9 mouse cellular contexts compared by ENCODE assay signal in genomic region chr14:27560434-27560833, GRCm38 (mm10). TPM values are rescaled to one million over a fixed set of nuclear protein-coding genes. Genes with fewer than 3 reads are reported as not detected.
DNase-seq lines count a peak whose midpoint lies in the region; ATAC-seq and TF ChIP-seq lines count a peak whose summit lies in the region.
"Had no signal": no experiment of that assay in that cellular context is flagged by ENCODE, and none has a peak within 500 bp of the region (broad histone marks: within the 10 kb centered on the region; RNA-seq: fewer than 3 reads in every experiment).

No protein-coding gene starts in this region.

- H3K4me1 ChIP-seq in heart, embryonic 10.5 days = no peaks in the 10 kb centered on the region
- H3K4me1 ChIP-seq in midbrain, postnatal 0 days (ENCODE audit: insufficient read depth, low read length) = no peaks in the 10 kb centered on the region
- H3K4me1 ChIP-seq in stomach, postnatal 0 days (replicated peaks; ENCODE audit: control insufficient read depth, insufficient read depth) = no peaks in the 10 kb centered on the region
- H3K4me1 ChIP-seq: midbrain, embryonic 12.5 days had no signal

- no peaks in the 10 kb centered on the region for H3K9me3 ChIP-seq in heart, embryonic 10.5 days
- no peaks in the 10 kb centered on the region for H3K9me3 ChIP-seq in midbrain, postnatal 0 days (ENCODE audit: low read length)
- no peaks in the 10 kb centered on the region for H3K9me3 ChIP-seq in stomach, postnatal 0 days (ENCODE audit: control insufficient read depth, low read length)
- H3K9me3 ChIP-seq: midbrain, embryonic 12.5 days had no signal

- no peak overlapping the region for H3K27ac ChIP-seq in heart, embryonic 10.5 days
- H3K27ac ChIP-seq in midbrain, postnatal 0 days (ENCODE audit: low read depth, low read length) = no peak overlapping the region
- H3K27ac ChIP-seq in stomach, postnatal 0 days (replicated peaks) = no peak overlapping the region
- H3K27ac ChIP-seq: midbrain, embryonic 12.5 days had no signal

- no peak for ATAC-seq in Patski
- no peak for ATAC-seq in midbrain, postnatal 0 days (ENCODE audit: low FRiP score)
- ATAC-seq in stomach, postnatal 0 days (ENCODE audit: low FRiP score, low TSS enrichment) = peak; percentile 32; the same call in 1 of the 2 replicates

- peak; percentile 75 for DNase-seq in heart, embryonic 10.5 days (ENCODE audit: low spot score)
- DNase-seq in heart, postnatal 25 days (ENCODE audit: low spot score) = no peak
- DNase-seq in Patski (ENCODE audit: low read depth, low spot score) = peak; percentile 39
- peak; percentile 62 for DNase-seq in cerebellum, adult 9-10 months
- peak; percentile 1 for DNase-seq in gonadal fat pad, adult 2 months (ENCODE audit: low read depth)
- DNase-seq in layer of hippocampus, postnatal 25 days (ENCODE audit: extremely low spot score in 1 of 2, low spot score in 1 of 2) = peak; percentile 43 to 75
- DNase-seq in midbrain, postnatal 0 days (ENCODE audit: low spot score) = peak; percentile 47
- peak; percentile 69 for DNase-seq in stomach, postnatal 0 days (ENCODE audit: low spot score)

- H3K9ac ChIP-seq in midbrain, postnatal 0 days (replicated peaks; ENCODE audit: low read length, poor library complexity, severe bottlenecking) = no peak overlapping the region
- H3K9ac ChIP-seq in stomach, postnatal 0 days (ENCODE audit: low read length) = no peak overlapping the region
- H3K9ac ChIP-seq: midbrain, embryonic 12.5 days had no signal

- no peaks in the 10 kb centered on the region for H3K27me3 ChIP-seq in heart, embryonic 10.5 days (ENCODE audit: insufficient read depth, poor library complexity, severe bottlenecking)
- no peaks in the 10 kb centered on the region for H3K27me3 ChIP-seq in Patski
- no peaks in the 10 kb centered on the region for H3K27me3 ChIP-seq in midbrain, postnatal 0 days (ENCODE audit: insufficient read depth, low read length)
- H3K27me3 ChIP-seq in stomach, postnatal 0 days (ENCODE audit: control insufficient read depth, insufficient read depth, low read length) = no peaks in the 10 kb centered on the region
- H3K27me3 ChIP-seq: midbrain, embryonic 12.5 days had no signal

- CTCF ChIA-PET in Patski (lab: Charles Lee) = interaction anchor here (0.6 to 1.5 kb wide), 6 partner anchors 39 to 373 kb away, joined by 3 to 7 read pairs (median 3); partner anchors contain the start of gene Ccdc66

- no peak overlapping the region for H3K4me3 ChIP-seq in heart, embryonic 10.5 days
- H3K4me3 ChIP-seq in midbrain, postnatal 0 days (ENCODE audit: low read depth, low read length) = no peak overlapping the region
- no peak overlapping the region for H3K4me3 ChIP-seq in stomach, postnatal 0 days (ENCODE audit: low read depth, low read length)
- H3K4me3 ChIP-seq: midbrain, embryonic 12.5 days had no signal

- 51% methylated on average over 4 of the region's 4 CpGs for WGBS in heart, embryonic 10.5 days
- 46% methylated on average over 4 of the region's 4 CpGs for WGBS in midbrain, postnatal 0 days
- WGBS in stomach, postnatal 0 days = 40% methylated on average over 4 of the region's 4 CpGs

- peak; percentile 75 for TF ChIP-seq CTCF in Patski (IDR thresholded peaks at IDR 0.05)
- peak; percentile 64 for TF ChIP-seq CTCF in midbrain, postnatal 0 days (IDR thresholded peaks at IDR 0.05)
- TF ChIP-seq CTCF in stomach, postnatal 0 days (IDR thresholded peaks at IDR 0.05; ENCODE audit: low read depth) = peak; percentile 79

- POLR2A ChIA-PET in Patski (lab: Charles Lee) = no interaction called here

- TF ChIP-seq EP300 in stomach, postnatal 0 days (optimal IDR thresholded peaks at IDR 0.05) = no peak

- in situ Hi-C loops in Patski (cut with MboI; ENCODE audit: low pct_unique_long_range_greater_than_20kb) = loop anchor here (25.0 kb wide), 1 partner anchor 373 kb away; no protein-coding TSS in a partner anchor

- no peak overlapping the region for H3K4me2 ChIP-seq in midbrain, postnatal 0 days (ENCODE audit: low read depth, low read length, poor library complexity, severe bottlenecking)
- no peak overlapping the region for H3K4me2 ChIP-seq in stomach, postnatal 0 days (replicated peaks; ENCODE audit: low read depth)
- H3K4me2 ChIP-seq: midbrain, embryonic 12.5 days had no signal

- no peaks in the 10 kb centered on the region for H3K36me3 ChIP-seq in heart, embryonic 10.5 days
- no peaks in the 10 kb centered on the region for H3K36me3 ChIP-seq in midbrain, postnatal 0 days (ENCODE audit: insufficient read depth, low read length)
- H3K36me3 ChIP-seq in stomach, postnatal 0 days (ENCODE audit: control insufficient read depth, insufficient read depth, low read length) = no peaks in the 10 kb centered on the region
- H3K36me3 ChIP-seq: midbrain, embryonic 12.5 days had no signal

- intact Hi-C loops in heart, postnatal 25 days (cut with DNase I) = loop anchor here (5.0 kb wide), 1 partner anchor 373 kb away; no protein-coding TSS in a partner anchor

RNA-seq across cellular contexts. Expression of gene Ccdc66, which starts 52.2 kb away (rescaled TPM):
- 9.2 and 13.5 TPM in 2 replicates for polyA plus RNA-seq in heart, embryonic 10.5 days (2016; fragmentation: Nextera tagmentation; extraction: Ambion mirVana)
- total RNA-seq in heart, postnatal 25 days (2021) = 1 to 10 TPM; 9.6 TPM
- 19.8 TPM for polyA plus RNA-seq in Patski (2021)
- 2.1 and 2.6 TPM in 2 replicates for polyA plus RNA-seq in gonadal fat pad, adult 2 months (2012; rRNA removed)
- 10 to 100 TPM; 15.3 to 22.1 TPM for total RNA-seq in layer of hippocampus, postnatal 25 days (2021)
- total RNA-seq in midbrain, postnatal 0 days (2014; rRNA removed) = 3.6 and 6.3 TPM in 2 replicates
- 6.1 TPM in 2 replicates for polyA plus RNA-seq in midbrain, postnatal 0 days (2015; fragmentation: Nextera tagmentation; extraction: Ambion mirVana)
- 3.3 and 4.0 TPM in 2 replicates for polyA plus RNA-seq in stomach, postnatal 0 days (2015; fragmentation: Nextera tagmentation; extraction: Ambion mirVana)
